Mouse (Mus musculus) layer of hippocampus, adult 8-10 months (tissue): ENCODE measurements around the gene Tm7sf2. TPM values are rescaled to one million over a fixed set of nuclear protein-coding genes. Genes with fewer than 3 reads are reported as not detected.
A peak's percentile ranks its signal among the peaks of the same experiment; 100 is the strongest.
"Not testable (repeated sequence)": the region's sequence is repeated elsewhere in the genome, so short reads cannot be mapped to it uniquely, and the experiment has no call there.

Source experiments
- DNase-seq, 2 experiments: peaks; one replicate each; pipeline ENCODE4 v3.0.0; 2022; ENCODE audit warnings: low spot score in 2 of 2
- total RNA-seq, 4 experiments: library from RNA; stranded (reverse); gene quantifications; 2 replicates each; pipeline ENCODE4 v1.2.4; 2022

The Tm7sf2 gene
- total RNA-seq, 4 experiments from 2014 or later, result 21.7 to 30.5 (median 26.6) TPM

- DNase-seq, result peak in 1 of 2 experiments; percentile 37
Observed at GRCm38 (mm10) chr19:6045366-6046293, 22.5 kb downstream of the Tm7sf2 start.

GRCm38 (mm10) chr19:6044102-6044501 is 24.1 kb downstream of the Tm7sf2 start:
- DNase-seq, result not testable (repeated sequence)

GRCm38 (mm10) chr19:6042293-6042692 is 25.9 kb downstream of the Tm7sf2 start:
- no peak for DNase-seq

GRCm38 (mm10) chr19:6040002-6040401 is 28.2 kb downstream of the Tm7sf2 start:
- no peak for DNase-seq

GRCm38 (mm10) chr19:6038326-6038725 is 29.8 kb downstream of the Tm7sf2 start:
- no peak for DNase-seq

- no peak for DNase-seq
Observed at GRCm38 (mm10) chr19:6037695-6038094, 30.5 kb downstream of the Tm7sf2 start.

GRCm38 (mm10) chr19:6035966-6036585 is 32.1 kb downstream of the Tm7sf2 start:
- DNase-seq, result no peak

GRCm38 (mm10) chr19:6030520-6031280 is 37.5 kb downstream of the Tm7sf2 start:
- DNase-seq, result no peak

GRCm38 (mm10) chr19:6029426-6029825 is 38.7 kb downstream of the Tm7sf2 start:
- DNase-seq, result no peak

- no peak for DNase-seq
Observed at GRCm38 (mm10) chr19:6028991-6029390, 39.2 kb downstream of the Tm7sf2 start.

GRCm38 (mm10) chr19:6023930-6024329 is 44.2 kb downstream of the Tm7sf2 start:
- DNase-seq, result no peak

- no peak for DNase-seq
Observed at GRCm38 (mm10) chr19:6023059-6023458, 45.1 kb downstream of the Tm7sf2 start.

GRCm38 (mm10) chr19:6020276-6020675 is 47.9 kb downstream of the Tm7sf2 start:
- DNase-seq, result no peak

- DNase-seq, result peak; percentile 72 to 88
Observed at GRCm38 (mm10) chr19:6018142-6019089, 49.8 kb downstream of the Tm7sf2 start.

- no peak for DNase-seq
Observed at GRCm38 (mm10) chr19:6016532-6016931, 51.6 kb downstream of the Tm7sf2 start.

- DNase-seq, result peak; percentile 27 to 57
Observed at GRCm38 (mm10) chr19:6015511-6016315, 52.5 kb downstream of the Tm7sf2 start, which contains the start of gene Capn1. Capn1 (minus strand) TSS chr19:6015897.

GRCm38 (mm10) chr19:6014991-6015510 is 53.1 kb downstream of the Tm7sf2 start:
- DNase-seq, result no peak

GRCm38 (mm10) chr19:6013691-6014090 is 54.5 kb downstream of the Tm7sf2 start:
- DNase-seq, result no peak
